Mouse (Mus musculus): ENCODE results near the gene Ephx1.
"Not testable (repeated sequence)": the region's sequence is repeated elsewhere in the genome, so short reads cannot be mapped to it uniquely, and the experiment has no call there.

Ephx1 gene

GRCm38 (mm10) chr1:180941726-180942125 lies 79.0 kb downstream of the Ephx1 start:
- DNase-seq (ENCODE audit: extremely low spot score, low spot score): no peak

GRCm38 (mm10) chr1:180940776-180941460 lies 79.8 kb downstream of the Ephx1 start:
- no peak for DNase-seq (ENCODE audit: extremely low spot score, low spot score)

- DNase-seq (ENCODE audit: extremely low spot score, low spot score): not testable (repeated sequence)
Observed at GRCm38 (mm10) chr1:180938781-180939180, 81.9 kb downstream of the Ephx1 start.

GRCm38 (mm10) chr1:180937631-180938030 lies 83.1 kb downstream of the Ephx1 start:
- DNase-seq (ENCODE audit: extremely low spot score, low spot score): not testable (repeated sequence)

- DNase-seq (ENCODE audit: extremely low spot score, low spot score): peak; percentile 46
Observed at GRCm38 (mm10) chr1:180936610-180937398, 83.9 kb downstream of the Ephx1 start.

- DNase-seq (ENCODE audit: extremely low spot score, low spot score): no peak
Observed at GRCm38 (mm10) chr1:180934467-180935419, 86.0 kb downstream of the Ephx1 start, which contains the start of gene Lefty1. TSS of gene Lefty1 (plus strand) at chr1:180935022.

GRCm38 (mm10) chr1:180933659-180934058 lies 87.0 kb downstream of the Ephx1 start:
- no peak for DNase-seq (ENCODE audit: extremely low spot score, low spot score)

GRCm38 (mm10) chr1:180931106-180931505 lies 89.6 kb downstream of the Ephx1 start:
- no peak for DNase-seq (ENCODE audit: extremely low spot score, low spot score)

GRCm38 (mm10) chr1:180929599-180929998 lies 91.1 kb downstream of the Ephx1 start:
- DNase-seq (ENCODE audit: extremely low spot score, low spot score): no peak

GRCm38 (mm10) chr1:180926286-180926685 lies 94.4 kb downstream of the Ephx1 start:
- no peak for DNase-seq (ENCODE audit: extremely low spot score, low spot score)

Data from neural tube, embryonic 10.5 days (tissue).